Mouse (Mus musculus): ENCODE results near the gene Klhl8.

Gene Klhl8

GRCm38 (mm10) chr5:103813997-103814542 is 97.0 kb downstream of the Klhl8 start:
- no peak for DNase-seq (ENCODE audit: low read depth, low spot score)

DNA sequence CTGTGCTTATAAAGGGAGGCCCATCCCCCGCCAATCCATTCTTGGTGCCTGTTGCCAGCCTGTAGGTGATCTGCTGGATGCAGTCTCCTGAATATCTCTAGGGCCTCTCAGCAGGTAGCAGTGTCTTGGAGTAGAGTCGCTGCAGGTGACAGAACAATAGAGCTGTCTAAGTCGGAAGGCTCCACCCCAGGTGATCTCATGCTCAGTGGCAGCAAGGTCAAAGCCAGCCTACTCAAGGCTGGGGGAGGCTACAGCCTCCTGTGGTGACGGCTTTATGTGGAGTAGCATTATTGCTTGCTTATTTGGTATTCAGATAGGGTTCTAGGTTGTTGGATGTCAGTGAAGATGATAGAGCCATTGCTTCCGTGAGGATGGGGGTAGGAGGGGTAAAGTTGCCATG is 97.8 kb downstream of the Klhl8 start:
- DNase-seq (ENCODE audit: low read depth, low spot score) = no peak
